Mouse (Mus musculus) brain, embryonic 14.5 days (tissue): ENCODE data around the gene Abca2. TPM values are rescaled to one million over a fixed set of nuclear protein-coding genes. Genes with fewer than 3 reads are reported as not detected.
A peak's percentile ranks its signal among the peaks of the same experiment; 100 is the strongest.

Experiments
- DNase-seq: peaks from one replicate; pipeline ENCODE4 v3.0.0-alpha.2; 2011; ENCODE audit warnings: low read depth
- CTCF ChIP-seq: fragments of 200-500 bp; IDR thresholded peaks from 2 replicates; pipeline ENCODE4 v1.5.1; 2012; ENCODE audit warnings: inconsistent platforms, mild to moderate bottlenecking, moderate library complexity, borderline replicate concordance; ENCODE audit not compliant: insufficient read depth, insufficient read length; ENCODE audit errors: extremely low read depth
- POLR2A ChIP-seq: fragments of 200-500 bp; IDR thresholded peaks from 2 replicates; pipeline ENCODE4 v1.6.1; 2012; ENCODE audit warnings: mild to moderate bottlenecking, inconsistent platforms, borderline replicate concordance; ENCODE audit not compliant: poor library complexity, insufficient read depth, insufficient read length, severe bottlenecking; ENCODE audit errors: extremely low read depth
- polyA plus RNA-seq: library from polyadenylated mRNA; depleted of rRNA; stranded (reverse); fragments of >200 nt; gene quantifications from 2 replicates; pipeline ENCODE4 v1.2.3, GENCODE M21; 2012

The Abca2 gene
- polyA plus RNA-seq, 1 experiment = 60.6 TPM

DNA sequence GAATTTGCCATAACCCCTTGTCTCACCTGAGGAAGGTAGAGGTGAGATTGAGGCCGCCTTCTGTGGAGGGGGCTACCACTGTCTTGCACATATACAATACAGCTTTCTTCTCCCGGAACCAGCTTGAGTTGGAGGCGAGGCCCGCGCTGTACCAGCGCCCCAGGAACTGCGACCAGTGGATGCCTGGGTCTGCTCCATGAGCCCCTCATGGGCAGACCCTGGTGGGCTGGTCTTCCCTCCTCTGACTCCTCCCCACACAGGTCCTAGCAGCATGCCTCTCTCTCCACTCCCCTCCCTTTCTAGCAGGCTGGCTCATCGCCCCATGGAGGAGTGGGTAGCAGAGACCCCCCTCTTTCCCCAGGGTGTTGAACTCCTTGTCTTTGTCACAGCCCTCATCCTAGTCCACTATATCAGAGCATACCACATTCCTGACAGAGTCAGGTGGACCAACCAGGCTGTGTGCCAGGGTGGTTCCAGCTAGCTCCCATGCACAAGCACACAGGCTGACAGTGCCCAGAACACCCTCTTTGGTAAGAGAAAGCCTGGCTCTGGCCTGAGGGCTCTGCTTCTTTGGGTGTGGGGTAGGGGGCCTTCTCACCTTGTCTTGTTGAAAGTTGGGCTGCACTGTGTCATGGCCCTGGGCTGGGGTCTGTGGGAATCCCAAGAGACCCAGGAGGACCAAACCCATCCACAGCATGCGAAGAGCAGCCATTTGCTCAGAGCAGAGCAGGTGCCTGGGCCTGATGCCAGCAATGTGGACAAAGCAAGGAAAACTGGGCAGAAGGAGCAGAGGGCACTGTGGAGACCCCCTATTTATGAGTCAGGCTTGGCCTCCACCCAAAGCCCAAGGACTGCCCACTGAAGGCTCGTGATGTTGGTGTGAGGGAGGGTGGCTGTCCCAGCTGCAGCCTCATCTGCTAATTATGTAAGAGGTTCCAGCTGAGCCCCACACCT is 40.7 kb downstream of the Abca2 start:
- DNase-seq = peak; percentile 88

DNA sequence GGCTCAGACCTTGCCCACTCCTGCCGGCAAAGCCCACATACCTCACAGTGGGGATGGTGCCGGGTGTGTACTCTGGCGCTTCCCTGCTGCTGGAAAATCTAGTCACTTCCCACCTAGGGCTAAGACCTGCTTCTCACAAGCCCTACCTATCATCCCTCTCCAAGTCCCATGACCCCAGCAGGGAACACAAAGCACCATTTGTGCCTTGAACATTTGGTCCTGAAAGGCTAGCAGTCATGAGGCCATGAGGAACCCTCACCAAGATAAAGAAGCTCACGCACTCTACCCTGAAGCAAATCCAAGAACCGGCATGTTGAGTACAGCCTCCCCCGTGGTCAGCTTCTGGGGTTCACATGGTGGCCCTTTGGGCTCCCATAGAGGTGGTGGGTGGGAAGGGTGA is 41.5 kb downstream of the Abca2 start, which contains the start of gene Ptgds:
TSS of gene Ptgds (minus strand) at position 78 of the 400 bp plus-strand sequence.
- TF ChIP-seq POLR2A (no peak), CTCF (no peak)
- DNase-seq = no peak

More for the DNA sequence above, 40.7 kb downstream of the Abca2 start:
- TF ChIP-seq POLR2A (no peak), CTCF (no peak)

DNA sequence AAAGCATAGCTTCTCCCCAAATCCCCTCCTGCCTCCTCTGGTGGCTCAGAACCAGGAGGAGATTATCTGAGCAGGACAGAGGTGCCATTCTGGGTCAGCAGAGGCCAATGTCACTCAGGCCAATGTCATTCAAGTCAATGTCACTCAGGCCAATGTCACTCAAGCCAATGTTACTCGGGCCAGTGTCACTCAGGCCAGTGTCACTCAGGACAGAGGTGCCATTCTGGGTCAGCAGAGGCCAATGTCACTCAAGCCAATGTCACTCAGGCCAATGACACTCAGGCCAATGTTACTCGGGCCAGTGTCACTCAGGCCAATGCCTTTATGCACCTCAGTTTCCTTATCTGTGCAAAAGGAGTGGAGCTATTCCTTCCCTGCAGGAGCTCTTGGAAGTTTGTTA is 44.0 kb downstream of the Abca2 start:
- TF ChIP-seq POLR2A (no peak), CTCF (no peak)
- DNase-seq = no peak

DNA sequence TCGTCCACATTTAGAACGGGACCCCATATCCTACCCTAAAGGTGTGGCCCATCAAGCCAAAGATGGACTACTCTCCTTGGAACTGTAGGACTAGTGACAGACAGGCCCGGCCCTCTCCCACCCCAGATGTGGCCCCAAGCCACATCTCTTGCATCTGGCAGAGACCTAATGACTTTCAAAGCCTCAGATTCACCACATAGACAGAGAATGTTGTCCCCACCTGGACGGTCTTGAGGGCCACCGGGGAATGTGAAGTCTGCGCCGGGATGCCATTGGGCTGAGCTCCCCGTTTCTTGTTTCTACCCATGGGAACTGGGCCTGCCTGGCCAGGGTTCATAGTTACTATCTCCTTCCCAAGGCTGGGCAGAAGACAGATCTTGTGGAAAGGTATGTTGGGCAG is 49.0 kb downstream of the Abca2 start:
- no peak for DNase-seq
- TF ChIP-seq CTCF (no peak), POLR2A (no peak)

DNA sequence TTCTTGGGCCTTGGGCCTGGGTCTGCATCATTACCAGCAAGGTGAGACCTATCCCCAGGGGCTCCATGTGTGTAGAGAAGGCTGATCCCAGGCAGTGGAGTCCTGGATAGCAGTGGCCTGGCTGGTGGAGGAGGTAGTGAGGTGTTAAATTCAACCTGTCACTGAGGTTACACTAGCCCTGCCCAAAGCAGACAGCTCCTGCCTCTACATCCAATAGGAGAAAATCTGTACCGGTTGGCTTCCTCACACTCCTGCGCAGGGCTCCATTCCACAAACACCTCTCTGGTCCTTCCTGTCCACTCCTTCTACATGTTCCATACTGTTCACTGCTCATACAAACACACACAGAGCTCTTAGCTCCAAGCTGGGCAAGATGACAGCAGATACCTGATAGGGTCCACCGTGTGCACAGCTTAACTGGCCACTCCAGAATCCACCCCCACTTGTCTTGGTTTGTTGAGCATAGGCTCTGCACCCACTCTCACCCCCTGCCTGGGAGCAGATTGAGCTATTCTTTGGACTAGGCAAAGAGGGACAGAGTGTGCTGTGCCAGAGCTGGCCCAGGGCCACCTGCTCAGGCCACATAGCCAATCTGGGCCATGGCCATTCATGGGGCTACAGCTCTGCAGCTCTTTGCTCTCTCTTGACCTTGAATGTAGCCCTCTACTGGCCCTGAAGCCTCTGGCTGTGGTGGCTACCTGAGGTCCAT is 49.6 kb downstream of the Abca2 start:
- no peak for DNase-seq

DNA sequence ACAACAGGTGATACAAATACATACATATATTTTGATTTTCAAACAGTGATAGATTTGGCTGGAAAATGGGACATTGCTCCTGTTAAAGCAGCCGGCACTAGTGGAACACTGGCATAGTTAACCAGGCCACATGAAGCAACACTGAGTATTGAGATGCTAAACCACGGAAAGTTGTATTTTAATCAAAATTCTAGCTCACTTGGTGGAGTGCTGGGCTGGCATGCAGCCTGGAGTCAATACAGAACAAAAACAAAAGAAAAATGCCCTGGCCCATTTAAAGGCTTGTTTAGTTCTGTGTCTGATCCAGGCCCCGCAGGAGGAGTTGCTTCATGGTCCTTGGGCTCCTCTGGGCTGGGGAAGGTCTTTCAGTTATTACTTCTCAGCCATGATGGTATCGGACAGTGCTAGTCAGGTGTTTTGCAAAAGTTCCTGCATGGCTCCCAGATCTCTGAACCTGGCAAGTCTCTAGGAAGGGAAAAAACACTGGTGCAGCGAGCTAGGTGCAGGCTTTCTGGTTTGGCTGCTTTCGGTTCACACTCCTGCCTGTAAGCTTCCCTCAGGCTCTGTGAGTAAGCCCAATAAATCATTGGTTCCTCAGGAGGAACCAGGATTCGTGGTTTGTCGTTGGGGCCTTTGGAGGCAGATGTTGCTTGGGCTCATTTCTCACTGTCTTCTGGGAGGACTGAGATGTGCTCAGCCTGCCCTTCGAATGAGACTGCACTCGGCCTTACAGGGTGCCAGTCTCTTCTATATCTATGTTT is 51.2 kb downstream of the Abca2 start:
- no peak for DNase-seq
- no peak for TF ChIP-seq CTCF
- TF ChIP-seq POLR2A = no peak

More for the DNA sequence above, 49.6 kb downstream of the Abca2 start:
- TF ChIP-seq POLR2A (no peak), CTCF (no peak)

DNA sequence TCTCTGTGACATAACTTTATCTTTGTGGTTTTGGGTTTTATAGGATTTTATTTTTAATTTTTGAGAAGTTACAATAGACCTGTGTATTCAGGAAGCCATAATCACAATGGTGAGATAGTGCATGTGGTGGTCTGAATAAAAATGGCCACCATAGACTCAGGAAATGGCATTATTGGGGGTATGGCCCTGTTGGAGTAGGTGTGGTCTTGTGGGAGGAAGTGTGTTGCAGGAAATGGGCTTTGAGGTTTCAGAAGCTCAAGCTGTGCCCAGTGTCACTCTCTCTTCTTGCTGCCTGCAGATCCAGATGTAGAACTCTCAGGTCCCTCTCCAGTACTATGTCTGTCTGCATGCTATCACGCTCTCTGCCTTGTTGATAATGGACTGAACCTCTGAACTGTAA is 52.0 kb downstream of the Abca2 start:
- no peak for DNase-seq
- TF ChIP-seq CTCF (no peak), POLR2A (no peak)

DNA sequence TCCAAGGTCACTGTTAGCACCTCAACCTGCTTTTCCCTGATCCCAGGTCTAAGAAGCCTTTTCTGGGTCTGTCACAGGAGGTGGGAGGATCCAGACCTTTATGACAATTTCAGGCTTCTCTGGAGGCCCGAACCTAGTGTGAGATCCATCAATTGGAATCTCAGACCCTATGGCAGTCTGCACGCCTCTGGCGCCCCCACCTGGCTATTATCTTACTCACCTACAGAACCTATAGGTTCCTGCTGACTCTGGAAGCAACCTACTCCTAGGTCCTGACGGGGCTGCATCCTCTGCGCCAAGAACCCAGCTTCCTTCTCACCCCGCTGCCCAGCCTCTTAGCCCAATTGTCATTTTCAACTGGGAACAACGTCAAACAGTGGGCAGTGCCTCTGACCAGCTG is 54.5 kb downstream of the Abca2 start:
- TF ChIP-seq CTCF (peak; percentile 41; the same call in 1 of the 2 replicates), POLR2A (no peak)
- DNase-seq = peak; percentile 43

DNA sequence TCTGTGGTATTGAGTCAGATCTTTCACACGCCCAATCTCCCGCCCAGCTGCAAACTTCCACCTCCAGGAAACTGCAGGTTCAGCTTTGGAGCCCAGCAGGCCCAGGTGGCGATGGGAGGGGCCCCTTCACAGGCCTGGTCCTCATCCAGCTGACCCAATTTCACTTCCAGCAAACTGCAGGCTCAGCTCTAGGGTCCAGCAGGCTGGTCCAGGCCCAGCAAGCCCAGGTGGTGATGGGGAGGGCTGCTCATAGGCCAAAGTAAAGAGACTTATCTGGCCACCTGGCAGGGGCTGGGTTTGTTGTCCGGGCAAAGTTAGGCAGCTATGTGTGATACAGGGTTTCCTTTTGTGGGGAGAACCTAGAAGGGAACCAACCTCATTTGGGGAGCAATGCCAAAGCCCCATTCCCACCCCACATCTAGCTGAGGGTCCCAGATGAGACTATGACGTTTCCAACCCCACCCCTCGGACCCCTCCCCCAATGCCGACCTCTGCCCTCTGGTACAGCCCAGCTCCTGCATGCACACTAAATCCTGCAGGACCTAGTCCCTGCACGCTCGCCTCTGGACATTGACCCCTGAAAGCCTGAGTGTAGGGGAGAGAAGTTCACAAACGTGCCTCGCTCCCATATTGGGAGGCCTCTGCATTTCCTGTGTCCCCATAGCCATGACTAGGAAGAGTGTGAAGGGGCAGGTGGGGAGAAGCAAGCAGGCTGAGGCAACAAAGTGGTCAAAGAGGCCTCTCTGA is 56.6 kb downstream of the Abca2 start:
- DNase-seq = no peak

DNA sequence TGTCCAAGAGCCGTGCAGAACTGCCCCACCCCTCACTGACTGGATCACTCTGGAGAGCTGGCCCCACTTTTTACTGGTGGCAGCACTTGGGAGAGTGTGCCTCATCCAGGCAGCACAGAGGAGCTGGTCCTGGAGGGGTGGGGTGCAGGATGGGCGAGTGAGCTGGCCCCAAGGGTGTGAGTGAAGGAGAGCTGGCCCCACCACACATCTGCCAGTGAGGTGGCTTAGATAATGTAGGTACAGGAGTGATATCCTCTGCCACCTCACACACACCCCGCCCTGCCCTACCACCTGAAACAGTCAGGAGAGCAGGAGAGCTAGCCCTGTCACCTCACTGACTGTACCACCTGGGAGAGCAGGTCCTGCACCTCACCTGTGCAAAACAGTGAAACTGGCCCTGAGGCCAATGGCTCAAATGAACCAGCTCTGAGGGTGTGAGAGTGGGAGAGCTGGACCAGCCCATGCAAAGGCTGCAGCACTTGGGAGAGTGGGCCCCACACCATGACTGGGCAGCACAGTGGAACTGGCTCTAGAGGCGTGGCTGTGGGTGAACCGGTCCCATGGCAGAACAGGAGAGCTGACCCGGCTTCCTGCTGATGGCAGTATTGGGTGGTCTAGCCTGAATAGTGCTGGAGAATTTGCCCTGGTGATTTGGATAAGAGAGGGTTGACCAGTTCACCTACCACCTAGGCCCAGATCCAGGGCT is 59.6 kb downstream of the Abca2 start:
- TF ChIP-seq CTCF (no peak), POLR2A (no peak)
- DNase-seq = no peak

More for the DNA sequence above, 56.6 kb downstream of the Abca2 start:
- TF ChIP-seq POLR2A = no peak
- no peak for TF ChIP-seq CTCF
